Mouse (Mus musculus): ENCODE measurements around the gene Mgrn1.

The Mgrn1 gene

DNA sequence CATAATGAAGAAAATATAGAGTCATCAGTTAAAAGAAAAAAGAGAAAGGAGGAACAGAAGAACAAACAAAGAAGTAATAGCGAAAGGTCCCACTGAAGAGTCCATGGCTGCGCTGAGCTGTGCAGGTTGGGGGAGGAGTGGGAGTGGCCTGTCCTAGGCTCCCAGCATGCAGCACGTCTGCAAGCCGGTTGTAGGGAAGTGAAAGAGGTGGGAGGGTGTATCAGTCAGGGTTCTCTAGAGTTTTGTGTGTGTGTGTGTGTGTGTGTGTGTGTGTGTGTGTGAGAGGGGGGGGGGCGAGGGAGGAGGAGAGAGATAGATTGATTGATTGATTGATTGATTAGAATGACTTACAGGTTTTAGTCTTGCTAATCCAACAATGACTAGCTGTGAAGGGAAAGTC lies 21.9 kb downstream of the Mgrn1 start:
- peak; percentile 33 for DNase-seq (ENCODE audit: low read depth)

- peak; percentile 48 for DNase-seq (ENCODE audit: low read depth)
These were observed 23.7 kb downstream of the Mgrn1 start for GRCm38 (mm10) chr16:4909745-4910144.

DNA sequence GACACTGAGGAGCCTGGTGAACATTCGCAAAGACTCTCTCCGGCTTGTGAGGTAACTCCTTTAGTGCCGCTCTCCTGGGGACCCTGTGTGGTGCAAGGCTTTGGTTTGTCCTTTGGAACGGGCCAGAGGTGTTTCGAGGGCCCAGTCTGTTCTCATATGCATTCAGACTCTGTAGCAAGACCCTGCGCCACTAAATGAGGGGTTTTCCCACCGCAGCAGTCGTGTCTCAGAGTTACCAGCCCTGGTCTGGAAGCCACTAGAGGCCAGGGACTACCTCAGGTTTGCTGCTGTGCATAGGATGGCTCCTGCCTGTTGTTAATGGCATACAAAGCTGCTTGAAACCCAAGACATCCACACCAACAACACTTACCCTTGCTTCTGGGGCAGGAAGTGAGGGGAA lies 24.7 kb downstream of the Mgrn1 start:
- DNase-seq (ENCODE audit: low read depth), result no peak

DNA sequence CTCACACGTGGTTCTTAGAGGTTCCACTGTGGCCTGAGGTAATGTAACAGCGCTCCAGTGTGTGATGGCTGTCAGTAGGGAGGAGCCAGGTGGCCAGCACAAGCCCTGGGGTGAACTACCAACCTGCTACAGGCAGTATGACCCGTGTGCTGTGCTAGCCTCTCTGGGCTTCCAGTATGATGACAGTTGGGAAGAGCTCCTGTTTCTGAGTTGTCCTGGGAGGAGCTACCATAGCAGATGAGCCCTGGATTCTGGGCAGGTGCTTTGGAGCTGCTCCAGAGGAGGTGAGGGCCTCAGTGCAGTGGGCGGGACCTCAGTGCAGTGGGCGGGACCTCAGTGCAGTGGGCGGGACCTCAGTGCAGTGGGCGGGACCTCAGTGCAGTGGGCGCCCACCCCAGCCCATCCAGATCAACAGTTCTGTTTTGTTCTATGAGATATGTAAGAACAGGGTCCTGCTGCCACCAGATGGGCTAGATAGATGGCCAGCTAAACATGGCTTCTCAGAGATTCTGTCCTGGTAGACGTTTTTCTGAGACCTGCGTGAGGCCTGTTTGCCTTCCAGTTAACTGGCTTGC lies 26.1 kb downstream of the Mgrn1 start:
- no peak for DNase-seq (ENCODE audit: low read depth)

- peak; percentile 63 for DNase-seq (ENCODE audit: low read depth)
These were observed 27.1 kb downstream of the Mgrn1 start for GRCm38 (mm10) chr16:4912907-4913782.

- DNase-seq (ENCODE audit: low read depth), result peak; percentile 92
These were observed 28.0 kb downstream of the Mgrn1 start for GRCm38 (mm10) chr16:4913783-4914735.

DNA sequence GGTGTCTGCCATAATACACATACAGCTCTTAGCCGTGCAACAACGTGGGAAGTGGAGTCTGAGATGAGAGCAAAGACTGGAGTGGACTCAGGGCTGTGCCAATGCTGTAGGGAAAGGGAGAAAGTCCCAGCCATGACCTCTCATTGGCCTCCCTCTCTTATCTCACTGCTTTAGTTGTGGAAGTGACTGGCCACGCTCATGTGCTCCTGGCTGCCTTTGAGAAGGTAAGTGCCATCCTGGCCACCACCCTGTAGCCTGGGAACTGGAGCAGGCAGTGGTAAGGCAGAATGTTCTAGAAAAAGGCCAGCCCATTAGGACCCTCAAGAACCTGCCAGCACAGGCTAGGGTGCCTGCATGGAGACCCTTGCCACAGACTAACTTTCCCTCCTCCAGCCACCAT lies 29.9 kb downstream of the Mgrn1 start:
- DNase-seq (ENCODE audit: low read depth), result no peak

DNA sequence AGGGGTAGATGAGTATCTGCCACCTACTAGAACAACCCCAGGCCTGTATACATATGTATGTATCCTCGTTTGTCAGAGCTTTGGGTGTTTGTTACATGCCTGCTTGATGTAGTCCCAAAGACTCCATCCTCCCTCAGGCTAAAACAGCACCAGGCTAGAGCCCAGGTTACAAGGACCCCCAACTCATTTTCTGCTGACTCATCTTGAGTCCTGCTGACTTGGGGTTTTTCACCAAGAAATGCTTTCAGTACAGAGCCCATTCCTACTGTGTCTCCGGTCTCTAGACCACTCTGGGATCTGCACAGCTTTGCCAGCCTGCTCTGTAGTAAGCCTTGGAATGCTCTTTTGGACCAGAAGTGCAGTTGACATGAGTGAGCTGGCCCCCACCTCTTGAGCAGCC lies 30.6 kb downstream of the Mgrn1 start:
- no peak for DNase-seq (ENCODE audit: low read depth)

DNA sequence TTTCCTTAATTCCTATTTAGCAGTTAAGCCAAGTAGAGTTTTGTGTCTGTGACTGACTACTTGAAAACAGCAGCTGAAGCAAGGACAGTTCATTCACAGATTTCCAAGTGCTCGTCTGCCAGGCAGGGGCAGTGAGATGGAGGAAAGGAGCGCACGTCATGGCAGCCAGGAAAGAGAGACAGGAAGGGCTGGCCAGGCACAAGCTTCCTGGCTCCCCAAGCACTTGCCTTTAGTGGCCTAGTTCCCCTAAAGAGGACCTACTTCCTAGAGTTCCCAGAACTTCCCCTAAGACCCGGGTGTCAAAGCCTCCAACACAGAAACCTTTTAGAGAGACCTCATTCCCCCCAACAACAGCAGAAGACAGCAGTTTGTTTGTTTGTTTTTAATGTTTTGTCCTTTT lies 34.5 kb downstream of the Mgrn1 start:
- no peak for DNase-seq (ENCODE audit: low read depth)

DNA sequence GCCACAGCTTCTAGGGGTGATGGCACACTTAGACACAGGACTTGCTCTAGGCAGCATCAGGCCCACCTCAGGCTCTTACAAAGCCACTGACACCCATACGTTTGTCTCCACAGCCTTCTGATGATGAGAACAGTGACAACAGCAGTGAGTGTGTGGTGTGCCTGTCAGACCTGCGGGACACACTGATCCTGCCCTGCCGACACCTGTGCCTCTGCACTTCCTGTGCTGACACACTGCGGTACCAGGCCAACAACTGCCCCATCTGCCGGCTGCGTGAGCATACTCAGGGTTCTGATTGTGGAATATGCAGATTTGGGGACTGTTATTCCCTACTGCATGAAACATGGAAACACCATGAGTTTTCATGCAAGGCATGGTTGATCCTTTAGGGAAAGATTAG lies 36.4 kb downstream of the Mgrn1 start:
- DNase-seq (ENCODE audit: low read depth), result no peak

GRCm38 (mm10) chr16:4923996-4924395 lies 37.9 kb downstream of the Mgrn1 start:
- DNase-seq (ENCODE audit: low read depth), result no peak

- no peak for DNase-seq (ENCODE audit: low read depth)
These were observed 41.9 kb downstream of the Mgrn1 start for GRCm38 (mm10) chr16:4927967-4928366.

DNA sequence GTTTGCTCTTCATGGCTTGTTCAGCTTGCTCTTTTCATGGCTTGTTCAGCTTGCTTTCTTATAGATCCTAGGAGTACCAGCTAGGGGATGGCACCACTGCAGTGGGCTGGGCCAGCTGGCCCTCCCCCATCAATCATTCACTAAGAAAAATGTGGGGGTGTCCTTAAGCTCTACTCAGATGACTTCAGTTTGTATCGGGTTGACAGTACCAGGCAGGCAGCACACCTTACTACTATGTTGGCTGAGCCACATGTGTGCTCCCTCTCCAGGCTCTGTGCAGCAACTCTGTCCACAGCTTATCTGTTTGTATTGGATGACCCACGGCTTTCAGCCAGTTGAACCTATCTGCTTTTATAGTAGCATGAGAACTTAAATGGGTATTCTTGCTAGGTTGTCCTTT lies 42.4 kb downstream of the Mgrn1 start:
- DNase-seq (ENCODE audit: low read depth), result no peak

DNA sequence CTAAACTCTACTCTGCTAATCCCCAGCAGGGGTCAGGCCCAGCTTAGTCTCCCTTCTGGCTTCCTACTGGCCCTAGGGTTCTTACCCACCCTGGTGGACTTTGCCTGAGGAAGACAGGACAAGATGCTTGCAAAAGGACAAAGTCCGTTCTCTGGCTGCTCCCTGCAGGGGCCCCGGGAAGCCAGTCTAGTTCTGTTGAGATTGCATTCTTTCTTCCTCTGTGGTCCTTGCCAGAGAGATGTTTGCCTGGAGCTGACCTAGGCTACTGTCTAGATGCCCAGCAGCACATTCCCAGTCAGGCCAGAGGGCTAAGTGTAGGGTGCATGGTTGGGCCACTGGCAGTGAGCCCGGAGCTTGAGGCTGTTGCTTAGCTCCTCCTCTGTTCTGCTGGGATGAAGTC lies 46.4 kb downstream of the Mgrn1 start:
- no peak for DNase-seq (ENCODE audit: low read depth)

DNA sequence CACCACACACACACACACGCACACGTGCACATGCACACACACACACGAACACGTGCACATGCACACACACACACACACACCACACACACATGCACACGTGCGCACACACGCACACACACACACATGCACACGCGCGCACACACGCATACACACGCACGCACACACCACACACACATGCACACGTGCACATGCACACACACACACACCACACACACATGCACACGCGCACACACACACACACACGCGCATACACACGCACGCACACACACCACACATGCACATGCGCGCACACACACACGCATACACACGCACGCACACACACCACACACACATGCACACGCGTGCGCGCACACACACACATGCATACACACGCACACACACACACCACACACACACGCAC lies 49.4 kb downstream of the Mgrn1 start:
- no peak for DNase-seq (ENCODE audit: low read depth)

- DNase-seq (ENCODE audit: low read depth), result no peak
These were observed 50.1 kb downstream of the Mgrn1 start for GRCm38 (mm10) chr16:4935931-4936703.

DNA sequence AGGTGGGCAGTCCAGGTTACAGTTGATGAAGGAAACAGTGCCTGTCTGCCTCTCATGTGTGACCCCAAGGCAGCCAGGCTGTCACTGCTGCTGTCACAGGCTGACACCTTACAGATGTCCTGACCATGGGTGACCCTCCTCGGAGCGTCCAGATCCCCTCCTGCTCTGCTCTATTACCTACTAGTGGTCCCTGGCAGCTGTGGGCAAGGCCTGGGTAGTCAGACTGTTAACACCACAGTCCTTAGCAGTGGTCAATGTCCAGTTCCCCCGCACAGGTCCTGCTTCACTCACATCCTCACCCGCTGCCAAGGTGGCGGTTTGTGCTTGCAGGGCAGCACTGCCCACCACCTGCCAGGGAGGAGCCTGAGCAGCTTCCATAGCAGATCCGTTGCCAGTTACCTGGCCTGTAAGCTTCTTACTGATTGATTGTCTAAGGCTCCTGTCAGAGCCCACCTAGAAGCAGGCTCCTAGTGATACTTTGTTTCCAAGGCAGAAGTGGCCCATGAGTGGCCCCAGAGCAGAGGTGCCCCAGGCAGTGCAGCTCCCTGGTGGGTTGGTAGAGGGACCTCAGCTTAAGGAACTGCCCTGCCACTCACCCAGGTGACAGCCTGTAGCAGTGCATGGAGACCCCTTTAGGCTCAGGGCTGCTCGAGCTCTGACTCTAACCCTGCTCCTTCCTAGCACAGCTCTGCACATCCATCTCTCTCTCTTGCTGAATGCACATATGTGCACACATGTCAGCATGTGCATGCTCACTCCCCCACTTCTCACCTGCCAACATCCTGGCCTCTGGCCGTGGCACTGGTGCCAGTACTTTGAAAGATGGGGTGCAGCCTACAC lies 51.5 kb downstream of the Mgrn1 start:
- DNase-seq (ENCODE audit: low read depth), result no peak

DNA sequence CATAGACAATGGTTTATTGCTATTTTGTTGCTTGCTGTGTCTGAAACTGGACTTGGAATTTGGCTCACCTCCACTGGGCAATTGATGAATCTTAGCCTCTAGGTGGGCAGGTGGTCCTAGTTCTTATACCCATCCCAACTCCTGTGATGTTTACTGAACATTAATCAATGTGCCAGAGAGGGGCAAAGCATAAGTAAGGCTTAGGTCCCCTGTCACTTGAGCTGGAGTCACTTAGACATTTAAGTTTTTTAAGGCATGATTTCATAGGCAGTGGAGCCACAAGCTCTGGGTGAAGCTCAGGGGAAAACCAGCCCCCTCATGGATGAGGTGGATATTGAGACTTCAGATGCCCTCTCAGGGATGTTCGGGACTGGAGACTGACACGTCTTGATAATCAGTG lies 52.4 kb downstream of the Mgrn1 start, which contains the start of gene Nudt16l1:
Nudt16l1 (plus strand) TSS at position 301 of the 400 bp plus-strand sequence.
- no peak for DNase-seq (ENCODE audit: low read depth)

GRCm38 (mm10) chr16:4938989-4939388 lies 52.9 kb downstream of the Mgrn1 start:
- DNase-seq (ENCODE audit: low read depth), result peak; percentile 98

DNA sequence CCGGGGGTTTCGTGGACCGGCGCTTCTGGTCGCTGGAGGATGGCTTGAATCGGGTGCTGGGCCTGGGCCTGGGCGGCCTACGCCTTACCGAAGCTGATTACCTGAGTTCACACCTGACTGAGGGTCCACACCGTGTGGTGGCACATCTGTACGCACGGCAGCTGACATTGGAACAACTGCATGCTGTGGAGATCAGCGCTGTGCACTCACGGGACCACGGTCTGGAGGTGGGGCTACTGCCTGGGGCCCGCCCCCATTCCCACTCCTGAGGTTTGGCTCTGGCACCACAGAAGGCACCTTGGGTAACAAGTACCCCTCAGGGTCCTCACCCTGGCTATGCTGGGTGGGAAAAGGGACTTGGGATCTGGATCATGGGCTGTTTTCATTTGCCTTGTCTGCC lies 53.4 kb downstream of the Mgrn1 start:
- no peak for DNase-seq (ENCODE audit: low read depth)
